Mouse (Mus musculus): Measurements from ENCODE around the gene Nkain4. TPM values are rescaled to one million over a fixed set of nuclear protein-coding genes. Genes with fewer than 3 reads are reported as not detected.
A peak's percentile ranks its signal among the peaks of the same experiment; 100 is the strongest.

Nkain4 gene
- polyA plus RNA-seq, 1 experiment from 2014 or later = 7.8 TPM

DNA sequence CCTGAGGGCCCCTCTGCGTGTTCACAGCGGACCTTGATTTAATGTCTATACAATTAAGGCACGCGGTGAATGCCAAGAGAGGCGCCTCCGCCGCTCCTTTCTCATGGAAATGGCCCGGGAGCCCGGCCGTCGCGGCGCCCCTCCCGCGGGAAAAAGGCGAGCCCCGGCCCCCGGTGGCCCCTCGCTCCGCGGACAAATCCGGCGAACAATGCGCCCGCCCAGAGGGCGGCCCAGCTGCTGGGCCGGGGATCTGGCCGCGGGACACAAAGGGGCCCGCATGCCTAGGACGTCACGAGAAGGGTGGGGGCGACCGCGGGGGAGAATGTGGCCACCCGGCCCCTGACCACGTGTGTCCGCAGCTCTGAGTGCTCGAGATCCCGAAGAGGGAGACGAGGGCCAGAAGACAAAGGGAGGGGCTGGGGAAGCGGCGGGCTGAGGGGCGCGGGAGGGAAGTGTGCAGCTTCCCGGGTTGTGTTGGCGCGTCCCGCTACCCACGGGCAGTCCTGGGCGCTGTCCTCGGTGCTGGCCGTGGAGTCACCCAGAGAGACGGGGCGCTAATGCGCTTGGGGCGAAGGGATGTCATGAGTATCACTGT lies 60.4 kb downstream of the Nkain4 start:
- peak overlapping the region; percentile 32 for H3K4me3 ChIP-seq (ENCODE audit: low read depth, low read length)
- peak overlapping the region; percentile 56 for H3K4me2 ChIP-seq (ENCODE audit: low read depth, severe bottlenecking)
- ATAC-seq (ENCODE audit: insufficient number of reproducible peaks, low FRiP score, low TSS enrichment, low read depth) (peak; percentile 11; the same call in 1 of the 2 replicates), DNase-seq (ENCODE audit: low spot score) (peak; percentile 78)
- no peaks in the 10 kb centered on the region for H3K9me3 ChIP-seq (ENCODE audit: control insufficient read depth, low read length)
- H3K27ac ChIP-seq (replicated peaks; ENCODE audit: low read depth, low read length) = no peak overlapping the region
- H3K4me1 ChIP-seq (ENCODE audit: control insufficient read depth, insufficient read depth, low read length) = peaks cover 20% of the 10 kb centered on the region
- WGBS = under 1% methylated on average over 53 of the region's 57 CpGs
- no peaks in the 10 kb centered on the region for H3K36me3 ChIP-seq (ENCODE audit: control insufficient read depth, insufficient read depth, low read length)
- no peak overlapping the region for H3K9ac ChIP-seq (ENCODE audit: low read length)
- peaks cover 70% of the 10 kb centered on the region for H3K27me3 ChIP-seq (ENCODE audit: control insufficient read depth, insufficient read depth, low read length)

DNA sequence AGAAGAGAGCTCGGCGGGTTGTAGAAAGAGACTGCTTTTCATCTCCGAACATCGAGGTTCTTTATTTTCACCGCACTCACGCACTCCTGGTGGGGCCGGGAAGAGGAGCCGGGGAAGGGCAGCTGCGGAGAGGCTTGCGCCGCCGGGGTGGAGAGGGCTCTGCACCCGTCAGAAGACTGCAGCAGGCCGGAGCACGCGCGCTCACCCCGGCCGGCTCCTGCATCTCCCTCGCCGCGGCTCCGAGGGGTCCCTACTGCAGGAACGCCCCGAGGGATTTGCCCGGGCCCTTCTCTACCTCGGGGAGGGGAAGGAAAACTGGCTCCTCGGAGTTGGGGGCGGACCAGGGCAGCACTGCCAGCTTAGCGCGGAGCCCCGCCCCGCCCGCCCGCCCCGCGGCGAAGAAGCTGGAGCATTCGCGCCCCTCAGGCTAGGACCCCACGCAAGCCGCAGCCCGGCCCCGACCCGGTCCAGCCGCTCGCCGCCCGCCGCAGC lies 60.9 kb downstream of the Nkain4 start:
- Histone ChIP-seq H3K4me2 (ENCODE audit: low read depth, severe bottlenecking) (peak overlapping the region; percentile 56), H3K27me3 (ENCODE audit: control insufficient read depth, insufficient read depth, low read length) (peaks cover 76% of the 10 kb centered on the region), H3K27ac (replicated peaks; ENCODE audit: low read depth, low read length) (no peak overlapping the region), H3K9me3 (ENCODE audit: control insufficient read depth, low read length) (no peaks in the 10 kb centered on the region), H3K4me1 (ENCODE audit: control insufficient read depth, insufficient read depth, low read length) (peaks cover 20% of the 10 kb centered on the region), H3K36me3 (ENCODE audit: control insufficient read depth, insufficient read depth, low read length) (no peaks in the 10 kb centered on the region), H3K9ac (ENCODE audit: low read length) (no peak overlapping the region), H3K4me3 (ENCODE audit: low read depth, low read length) (peak overlapping the region; percentile 32)
- DNase-seq (ENCODE audit: low spot score) (peak; percentile 56), ATAC-seq (ENCODE audit: insufficient number of reproducible peaks, low FRiP score, low TSS enrichment, low read depth) (no peak)
- WGBS = 1% methylated on average over 45 of the region's 50 CpGs

DNA sequence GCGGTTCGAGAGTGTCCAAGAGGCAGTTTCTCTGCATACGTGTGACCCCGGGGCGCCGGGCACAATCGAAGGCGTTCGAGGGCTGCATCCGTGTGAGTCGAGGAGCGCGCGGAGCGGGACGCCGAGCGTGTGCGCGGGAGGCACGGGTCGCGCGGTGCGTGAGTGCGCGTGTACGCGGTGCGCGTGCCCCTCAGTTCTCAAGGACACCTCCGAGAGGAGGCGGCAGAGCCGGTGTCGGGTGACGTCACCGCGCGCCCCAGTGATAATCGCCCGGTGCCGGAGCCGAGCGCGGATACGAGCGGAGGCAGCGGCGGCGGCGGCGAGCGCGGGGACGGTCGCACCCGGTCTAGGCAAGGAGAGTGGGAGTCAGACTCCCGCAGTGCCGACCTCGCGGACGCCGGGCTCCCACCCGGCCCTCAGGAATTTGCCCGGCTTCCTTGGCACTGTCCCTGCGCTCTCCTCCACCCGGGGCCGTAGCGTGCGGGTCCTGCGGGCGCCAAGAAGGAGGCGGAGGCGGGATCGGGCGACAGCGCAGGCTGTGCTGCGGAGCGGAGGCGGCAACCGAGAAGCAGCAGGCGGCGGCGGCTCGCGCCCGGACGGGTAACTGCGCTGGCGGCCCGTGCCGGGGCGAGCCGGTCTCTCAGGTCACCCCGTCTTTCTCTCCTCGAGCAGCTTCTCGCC lies 61.5 kb downstream of the Nkain4 start:
- Histone ChIP-seq H3K27me3 (ENCODE audit: control insufficient read depth, insufficient read depth, low read length) (peaks cover 82% of the 10 kb centered on the region), H3K9me3 (ENCODE audit: control insufficient read depth, low read length) (no peaks in the 10 kb centered on the region), H3K4me2 (ENCODE audit: low read depth, severe bottlenecking) (peak overlapping the region; percentile 56), H3K4me3 (ENCODE audit: low read depth, low read length) (peak overlapping the region; percentile 32), H3K27ac (replicated peaks; ENCODE audit: low read depth, low read length) (no peak overlapping the region), H3K9ac (ENCODE audit: low read length) (no peak overlapping the region), H3K36me3 (ENCODE audit: control insufficient read depth, insufficient read depth, low read length) (no peaks in the 10 kb centered on the region), H3K4me1 (ENCODE audit: control insufficient read depth, insufficient read depth, low read length) (peaks cover 20% of the 10 kb centered on the region)
- under 1% methylated on average over 92 of the region's 97 CpGs for WGBS
- ATAC-seq (ENCODE audit: insufficient number of reproducible peaks, low FRiP score, low TSS enrichment, low read depth) (no peak), DNase-seq (ENCODE audit: low spot score) (peak; percentile 49)

DNA sequence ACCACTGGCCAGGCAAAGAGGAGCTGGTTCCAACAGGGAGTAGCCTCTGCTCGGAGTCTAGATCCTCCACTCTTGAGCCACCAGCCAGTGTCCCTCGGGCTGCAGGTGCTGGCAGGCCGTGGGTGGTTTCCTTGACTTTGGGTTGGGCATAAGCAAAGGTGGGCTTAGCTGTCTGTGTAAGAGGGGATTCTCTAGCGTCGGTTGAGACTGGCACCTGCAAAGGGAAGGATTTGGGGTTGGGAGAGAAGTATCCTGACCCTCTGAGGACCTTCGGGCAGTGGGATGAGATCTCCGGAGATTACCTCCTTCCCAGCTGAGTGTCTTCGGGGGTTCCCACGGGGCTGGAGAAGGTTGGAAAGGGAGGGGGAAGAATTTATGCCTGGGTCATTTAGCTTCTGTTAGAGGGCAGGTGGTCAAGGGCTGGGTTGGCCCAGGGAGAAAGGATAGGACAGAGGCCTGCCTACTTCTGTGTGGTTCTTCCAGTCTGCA lies 62.6 kb downstream of the Nkain4 start:
- no peak overlapping the region for H3K9ac ChIP-seq (ENCODE audit: low read length)
- peaks cover 20% of the 10 kb centered on the region for H3K4me1 ChIP-seq (ENCODE audit: control insufficient read depth, insufficient read depth, low read length)
- no peak for ATAC-seq (ENCODE audit: insufficient number of reproducible peaks, low FRiP score, low TSS enrichment, low read depth)
- H3K27me3 ChIP-seq (ENCODE audit: control insufficient read depth, insufficient read depth, low read length) = peaks cover 87% of the 10 kb centered on the region
- H3K4me3 ChIP-seq (ENCODE audit: low read depth, low read length) = no peak overlapping the region
- no peaks in the 10 kb centered on the region for H3K36me3 ChIP-seq (ENCODE audit: control insufficient read depth, insufficient read depth, low read length)
- 6% methylated on average over 9 of the region's 9 CpGs for WGBS
- no peaks in the 10 kb centered on the region for H3K9me3 ChIP-seq (ENCODE audit: control insufficient read depth, low read length)
- DNase-seq (ENCODE audit: low spot score) = no peak
- no peak overlapping the region for H3K4me2 ChIP-seq (ENCODE audit: low read depth, severe bottlenecking)
- H3K27ac ChIP-seq (replicated peaks; ENCODE audit: low read depth, low read length) = no peak overlapping the region

DNA sequence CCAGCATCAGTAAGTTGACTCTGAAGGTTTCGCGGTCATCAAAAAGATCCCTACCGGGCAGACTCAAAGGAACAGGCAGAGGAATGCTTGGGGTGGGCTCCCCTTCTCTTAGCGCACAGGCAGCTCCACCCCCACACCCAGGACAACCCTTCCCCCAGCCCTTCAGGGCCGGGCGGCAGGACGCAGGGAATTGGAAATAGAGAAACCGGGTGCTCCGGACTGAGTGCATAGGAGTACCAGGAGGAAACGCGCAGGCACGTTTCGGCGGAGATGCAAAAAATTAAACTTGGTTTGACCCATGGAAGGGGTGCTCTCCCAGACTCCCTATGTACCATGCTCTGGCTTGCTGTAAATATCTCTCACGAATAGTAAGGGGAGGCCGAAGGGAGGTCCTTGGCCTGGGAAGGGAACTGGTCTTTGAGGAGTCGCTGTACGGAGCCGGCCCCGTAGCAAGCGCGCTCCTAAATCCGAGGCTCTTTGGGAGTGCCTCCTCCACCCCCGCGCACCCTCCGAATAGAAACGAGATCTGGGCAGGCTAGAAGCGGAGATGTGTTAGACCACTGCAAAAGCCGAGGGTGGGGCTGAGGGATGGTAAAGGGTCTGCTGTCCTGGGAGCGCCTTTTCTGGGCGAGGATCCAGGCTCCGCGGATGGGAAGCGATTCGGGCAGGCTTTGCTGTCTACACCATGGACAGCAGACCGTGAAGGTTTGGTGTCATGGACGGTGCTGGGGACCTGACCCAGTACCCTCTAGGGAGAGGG lies 63.2 kb downstream of the Nkain4 start:
- Histone ChIP-seq H3K4me3 (ENCODE audit: low read depth, low read length) (no peak overlapping the region; the same call in 1 of the 2 replicates), H3K9me3 (ENCODE audit: control insufficient read depth, low read length) (no peaks in the 10 kb centered on the region), H3K27ac (replicated peaks; ENCODE audit: low read depth, low read length) (no peak overlapping the region), H3K36me3 (ENCODE audit: control insufficient read depth, insufficient read depth, low read length) (no peaks in the 10 kb centered on the region), H3K27me3 (ENCODE audit: control insufficient read depth, insufficient read depth, low read length) (peaks cover 85% of the 10 kb centered on the region), H3K4me1 (ENCODE audit: control insufficient read depth, insufficient read depth, low read length) (peaks cover 20% of the 10 kb centered on the region), H3K4me2 (ENCODE audit: low read depth, severe bottlenecking) (peak overlapping the region; percentile 16; the same call in 1 of the 2 replicates), H3K9ac (ENCODE audit: low read length) (no peak overlapping the region)
- peak; percentile 48 for DNase-seq (ENCODE audit: low spot score)
- no peak for ATAC-seq (ENCODE audit: insufficient number of reproducible peaks, low FRiP score, low TSS enrichment, low read depth)
- under 1% methylated on average over 37 of the region's 37 CpGs for WGBS

DNA sequence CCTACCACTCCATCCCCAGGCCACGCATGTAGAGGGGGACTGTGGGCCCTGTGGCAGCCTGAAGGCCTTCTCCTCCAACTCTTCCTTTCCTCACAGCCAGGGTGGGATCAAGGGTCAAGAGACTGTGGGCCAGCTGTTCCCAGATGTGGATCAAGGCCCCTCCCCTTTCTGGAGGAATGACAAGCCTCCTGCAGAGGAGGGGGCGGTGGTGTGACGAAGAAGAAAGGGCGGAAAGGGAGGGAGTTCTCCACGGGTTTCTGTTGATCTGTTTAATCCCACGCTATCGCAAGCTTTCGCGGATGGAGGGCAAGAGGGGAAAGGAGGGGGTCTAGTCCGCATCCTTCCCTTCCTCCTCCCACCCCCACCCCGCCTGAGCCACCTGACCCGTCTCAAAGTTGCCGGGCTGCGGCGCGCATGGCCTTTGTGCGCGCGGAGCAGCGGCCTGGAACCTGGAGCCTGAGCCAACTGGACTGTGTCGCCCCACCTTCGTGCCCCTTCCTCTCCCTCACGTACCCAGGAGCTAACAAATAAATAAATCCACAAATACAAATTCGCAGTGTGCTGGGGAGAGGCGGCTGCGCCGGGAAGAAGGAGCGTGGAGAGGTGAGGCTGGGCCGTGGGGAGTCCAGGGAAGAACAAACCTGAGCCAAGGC lies 64.0 kb downstream of the Nkain4 start:
- H3K4me3 ChIP-seq (ENCODE audit: low read depth, low read length) = 0 out of 2 replicates have a peak overlapping the region, but pooled peaks have one; percentile 3
- H3K9me3 ChIP-seq (ENCODE audit: control insufficient read depth, low read length) = no peaks in the 10 kb centered on the region
- DNase-seq (ENCODE audit: low spot score) = peak; percentile 42
- peaks cover 20% of the 10 kb centered on the region for H3K4me1 ChIP-seq (ENCODE audit: control insufficient read depth, insufficient read depth, low read length)
- H3K4me2 ChIP-seq (ENCODE audit: low read depth, severe bottlenecking) = peak overlapping the region; percentile 16
- no peaks in the 10 kb centered on the region for H3K36me3 ChIP-seq (ENCODE audit: control insufficient read depth, insufficient read depth, low read length)
- H3K27me3 ChIP-seq (ENCODE audit: control insufficient read depth, insufficient read depth, low read length) = peaks cover 80% of the 10 kb centered on the region
- H3K9ac ChIP-seq (ENCODE audit: low read length) = no peak overlapping the region
- H3K27ac ChIP-seq (replicated peaks; ENCODE audit: low read depth, low read length) = no peak overlapping the region
- ATAC-seq (ENCODE audit: insufficient number of reproducible peaks, low FRiP score, low TSS enrichment, low read depth) = no peak
- WGBS = under 1% methylated on average over 28 of the region's 29 CpGs

DNA sequence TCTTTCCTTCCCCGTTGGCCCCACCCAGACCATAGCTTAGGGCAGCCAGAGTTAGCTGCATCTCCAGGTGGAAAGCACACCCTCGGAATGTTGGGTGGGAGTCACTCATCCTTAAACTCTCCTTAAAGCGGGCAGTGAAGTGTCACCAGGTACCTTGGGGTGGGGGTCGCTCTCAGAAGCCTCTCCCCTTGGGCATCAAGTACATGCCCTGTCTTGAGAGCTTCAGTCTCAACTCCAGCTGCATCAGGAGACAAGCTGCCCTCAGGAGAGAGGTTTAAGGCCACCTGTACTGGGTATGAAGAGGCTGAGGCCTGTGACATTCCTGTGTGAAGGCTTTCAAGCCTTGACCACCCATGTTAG lies 64.6 kb downstream of the Nkain4 start:
- Histone ChIP-seq H3K27ac (replicated peaks; ENCODE audit: low read depth, low read length) (no peak overlapping the region), H3K4me2 (ENCODE audit: low read depth, severe bottlenecking) (no peak overlapping the region), H3K4me3 (ENCODE audit: low read depth, low read length) (no peak overlapping the region), H3K4me1 (ENCODE audit: control insufficient read depth, insufficient read depth, low read length) (peaks cover 20% of the 10 kb centered on the region), H3K9me3 (ENCODE audit: control insufficient read depth, low read length) (no peaks in the 10 kb centered on the region), H3K36me3 (ENCODE audit: control insufficient read depth, insufficient read depth, low read length) (no peaks in the 10 kb centered on the region), H3K27me3 (ENCODE audit: control insufficient read depth, insufficient read depth, low read length) (peaks cover 75% of the 10 kb centered on the region), H3K9ac (ENCODE audit: low read length) (no peak overlapping the region)
- ATAC-seq (ENCODE audit: insufficient number of reproducible peaks, low FRiP score, low TSS enrichment, low read depth) (no peak), DNase-seq (ENCODE audit: low spot score) (no peak)
- WGBS = 13% methylated on average over 4 of the region's 4 CpGs

Measured in limb, embryonic 11.5 days (tissue).